Mouse (Mus musculus): ENCODE results near the gene Psmd1. TPM values are rescaled to one million over a fixed set of nuclear protein-coding genes. Genes with fewer than 3 reads are reported as not detected.

The Psmd1 gene
- polyA plus RNA-seq, 1 experiment from 2014 or later, result 182 TPM

DNA sequence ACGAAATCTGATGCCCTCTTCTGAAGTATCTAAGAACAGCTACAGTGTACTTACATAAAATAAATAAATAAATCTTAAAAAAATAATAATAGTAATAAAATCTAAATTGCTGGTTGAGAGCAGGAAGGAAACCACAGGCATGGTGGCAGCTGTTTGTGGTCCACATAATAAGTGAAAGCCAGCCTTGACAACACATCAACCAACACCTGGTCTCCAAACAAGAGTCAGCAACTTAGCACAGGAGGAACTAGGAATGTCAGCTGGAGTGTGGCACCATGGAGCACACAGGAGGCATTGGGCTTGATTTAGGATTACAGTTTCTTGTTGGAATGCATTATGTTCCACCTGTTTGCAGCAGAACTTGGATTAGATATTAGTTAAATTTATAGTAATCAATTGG lies 40.9 kb downstream of the Psmd1 start:
- no peak for ATAC-seq (replicated peaks; ENCODE audit: low FRiP score)
- WGBS, result 93% methylated on average over 1 of the region's 1 CpGs
- Histone ChIP-seq H3K4me2 (no peak overlapping the region), H3K4me1 (no peaks in the 10 kb centered on the region), H3K4me3 (replicated peaks) (no peak overlapping the region), H3K27me3 (no peaks in the 10 kb centered on the region), H3K36me3 (peaks cover 25% of the 10 kb centered on the region; the same call in 1 of the 2 replicates), H3K9me3 (replicated peaks) (no peaks in the 10 kb centered on the region), H3K27ac (no peak overlapping the region), H3K9ac (no peak overlapping the region)

GRCm38 (mm10) chr1:86111779-86112178 lies 47.6 kb downstream of the Psmd1 start, which contains the start of gene Htr2b:
Htr2b (minus strand) TSS chr1:86111970.
- WGBS, result 30% methylated on average over 6 of the region's 6 CpGs
- Histone ChIP-seq H3K27me3 (no peaks in the 10 kb centered on the region), H3K9ac (no peak within 1 kb of the TSS), H3K4me1 (peaks cover 12% of the 10 kb centered on the region), H3K4me3 (replicated peaks) (no peak within 1 kb of the TSS), H3K27ac (peak within 1 kb of the TSS; percentile 51; the same call in 1 of the 2 replicates), H3K36me3 (peaks cover 16% of the 10 kb centered on the region), H3K9me3 (replicated peaks) (no peaks in the 10 kb centered on the region), H3K4me2 (no peak within 1 kb of the TSS)
- ATAC-seq (replicated peaks; ENCODE audit: low FRiP score), result peak; percentile 67; the same call in 1 of the 2 replicates

DNA sequence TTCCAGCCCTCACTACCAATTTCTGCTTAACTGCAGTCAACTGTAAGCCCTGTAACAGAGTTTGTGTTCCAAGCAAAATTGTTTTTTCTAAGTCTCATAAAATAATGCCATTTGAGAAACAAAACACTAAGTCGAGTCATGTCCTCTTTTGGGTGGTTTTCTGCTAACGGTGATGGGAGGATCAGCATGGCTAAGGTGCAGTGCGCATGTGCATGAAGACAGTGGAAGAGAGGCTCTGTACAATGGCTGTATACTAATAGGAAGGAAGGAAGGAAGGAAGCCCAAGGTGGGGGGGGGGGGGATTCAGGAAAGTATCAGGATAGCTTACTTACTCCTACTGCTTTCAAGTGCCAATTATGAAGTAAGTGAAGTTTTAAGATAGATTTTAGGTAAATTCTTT lies 50.0 kb downstream of the Psmd1 start:
- Histone ChIP-seq H3K36me3 (peaks cover 27% of the 10 kb centered on the region), H3K9me3 (replicated peaks) (no peaks in the 10 kb centered on the region), H3K4me1 (peaks cover 12% of the 10 kb centered on the region), H3K27ac (no peak overlapping the region), H3K4me3 (replicated peaks) (no peak overlapping the region), H3K27me3 (no peaks in the 10 kb centered on the region), H3K9ac (no peak overlapping the region), H3K4me2 (no peak overlapping the region)
- ATAC-seq (replicated peaks; ENCODE audit: low FRiP score), result no peak
- WGBS, result 67% methylated on average over 3 of the region's 3 CpGs

GRCm38 (mm10) chr1:86119549-86119948 lies 55.4 kb downstream of the Psmd1 start:
- Histone ChIP-seq H3K36me3 (peaks cover 65% of the 10 kb centered on the region), H3K9me3 (replicated peaks) (no peaks in the 10 kb centered on the region), H3K4me1 (no peaks in the 10 kb centered on the region), H3K9ac (no peak overlapping the region), H3K4me3 (replicated peaks) (no peak overlapping the region), H3K4me2 (no peak overlapping the region), H3K27me3 (no peaks in the 10 kb centered on the region), H3K27ac (peak overlapping the region; percentile 60; the same call in 1 of the 2 replicates)
- WGBS, result 56% methylated on average over 4 of the region's 4 CpGs
- peak; percentile 86 for ATAC-seq (replicated peaks; ENCODE audit: low FRiP score)

DNA sequence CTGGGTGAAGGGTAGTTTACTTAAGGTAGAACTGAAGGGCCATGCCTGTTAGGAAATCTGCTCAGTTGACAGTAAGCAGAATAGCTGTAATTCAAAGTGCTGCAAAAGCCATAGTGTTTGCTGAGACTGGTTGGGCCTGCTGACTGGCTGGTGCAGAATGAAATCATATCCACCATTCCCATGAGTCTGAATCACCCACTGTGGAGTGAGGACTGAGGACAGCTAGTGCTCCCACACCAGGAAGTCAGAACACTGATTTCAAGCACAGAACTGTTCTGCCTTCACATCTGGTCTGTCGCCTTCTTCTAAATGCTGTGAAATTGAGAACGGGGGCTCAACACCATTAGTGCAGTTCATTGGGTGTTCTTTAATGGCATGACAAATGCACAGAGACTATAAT lies 61.8 kb downstream of the Psmd1 start:
- H3K4me3 ChIP-seq (replicated peaks), result no peak overlapping the region
- peaks cover 88% of the 10 kb centered on the region for H3K36me3 ChIP-seq
- H3K9me3 ChIP-seq (replicated peaks), result no peaks in the 10 kb centered on the region
- H3K4me2 ChIP-seq, result no peak overlapping the region
- no peaks in the 10 kb centered on the region for H3K27me3 ChIP-seq
- WGBS, result 94% methylated on average over 2 of the region's 2 CpGs
- H3K27ac ChIP-seq, result no peak overlapping the region
- ATAC-seq (replicated peaks; ENCODE audit: low FRiP score), result no peak
- no peaks in the 10 kb centered on the region for H3K4me1 ChIP-seq
- H3K9ac ChIP-seq, result no peak overlapping the region

DNA sequence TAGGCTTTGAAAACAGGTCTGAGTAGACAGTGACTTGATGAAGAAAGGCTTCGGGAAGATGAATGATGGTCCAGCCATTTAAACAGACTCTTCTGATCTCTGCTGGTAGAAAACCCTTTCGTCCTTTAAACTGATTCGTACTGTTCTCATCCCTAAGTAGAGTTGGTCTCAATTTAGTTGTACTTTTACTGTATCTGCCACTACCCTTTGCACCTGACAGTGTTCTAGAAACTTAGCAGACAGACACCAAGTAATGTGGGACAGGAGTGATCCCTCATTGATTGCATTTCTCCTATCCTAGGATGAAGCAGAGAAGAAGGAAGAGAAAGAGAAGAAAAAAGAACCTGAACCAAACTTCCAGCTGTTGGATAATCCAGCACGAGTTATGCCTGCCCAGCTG lies 69.2 kb downstream of the Psmd1 start, which contains the start of gene Gm21972:
Gene Gm21972, plus strand, starts transcription at position 301 of the 400 bp plus-strand sequence.
- Histone ChIP-seq H3K27me3 (no peaks in the 10 kb centered on the region), H3K4me3 (replicated peaks) (no peak within 1 kb of the TSS), H3K9ac (no peak within 1 kb of the TSS), H3K36me3 (peaks cover 87% of the 10 kb centered on the region), H3K9me3 (replicated peaks) (no peaks in the 10 kb centered on the region), H3K4me2 (no peak within 1 kb of the TSS), H3K4me1 (no peaks in the 10 kb centered on the region), H3K27ac (no peak within 1 kb of the TSS)
- no peak for ATAC-seq (replicated peaks; ENCODE audit: low FRiP score)
- 94% methylated on average over 4 of the region's 4 CpGs for WGBS

DNA sequence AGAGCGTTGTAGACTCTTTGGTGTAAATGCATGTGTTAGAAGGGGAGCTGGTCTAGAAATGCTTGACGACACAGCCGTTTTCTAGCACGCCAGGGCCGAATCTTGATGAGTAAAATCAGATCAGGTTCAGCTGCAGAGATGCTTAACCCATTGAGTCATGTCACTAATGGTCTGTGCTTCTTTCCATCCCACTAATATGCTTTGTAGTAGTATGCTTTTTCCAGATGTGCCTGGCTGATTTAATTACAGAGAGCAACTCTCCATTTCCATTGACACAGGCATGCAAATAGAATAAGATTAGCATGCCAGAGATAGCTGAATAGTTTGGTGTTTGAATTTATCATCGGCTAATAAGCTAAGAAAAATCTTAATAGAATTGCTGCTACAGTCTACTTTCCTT lies 71.1 kb downstream of the Psmd1 start:
- no peak overlapping the region for H3K4me3 ChIP-seq (replicated peaks)
- 90% methylated on average over 6 of the region's 6 CpGs for WGBS
- no peak overlapping the region for H3K27ac ChIP-seq
- H3K4me2 ChIP-seq, result no peak overlapping the region
- H3K9me3 ChIP-seq (replicated peaks), result no peaks in the 10 kb centered on the region
- H3K9ac ChIP-seq, result no peak overlapping the region
- H3K27me3 ChIP-seq, result no peaks in the 10 kb centered on the region
- peaks cover 86% of the 10 kb centered on the region for H3K36me3 ChIP-seq
- H3K4me1 ChIP-seq, result no peaks in the 10 kb centered on the region
- ATAC-seq (replicated peaks; ENCODE audit: low FRiP score), result no peak

- H3K27ac ChIP-seq, result no peak overlapping the region
- H3K9ac ChIP-seq, result no peak overlapping the region
- H3K4me2 ChIP-seq, result no peak overlapping the region
- no peak for ATAC-seq (replicated peaks; ENCODE audit: low FRiP score)
- peaks cover 48% of the 10 kb centered on the region for H3K36me3 ChIP-seq
- WGBS, result 86% methylated on average over 3 of the region's 3 CpGs
- H3K9me3 ChIP-seq (replicated peaks), result no peaks in the 10 kb centered on the region
- H3K27me3 ChIP-seq, result no peaks in the 10 kb centered on the region
- no peak overlapping the region for H3K4me3 ChIP-seq (replicated peaks)
- H3K4me1 ChIP-seq, result no peaks in the 10 kb centered on the region
Observed at GRCm38 (mm10) chr1:86141081-86141480, 76.9 kb downstream of the Psmd1 start.

- no peak overlapping the region for H3K27ac ChIP-seq
- ATAC-seq (replicated peaks; ENCODE audit: low FRiP score), result no peak
- no peaks in the 10 kb centered on the region for H3K9me3 ChIP-seq (replicated peaks)
- H3K36me3 ChIP-seq, result peaks cover 29% of the 10 kb centered on the region
- H3K4me3 ChIP-seq (replicated peaks), result no peak overlapping the region
- H3K27me3 ChIP-seq, result no peaks in the 10 kb centered on the region
- no peak overlapping the region for H3K4me2 ChIP-seq
- H3K9ac ChIP-seq, result no peak overlapping the region
- H3K4me1 ChIP-seq, result no peaks in the 10 kb centered on the region
- 68% methylated on average over 4 of the region's 4 CpGs for WGBS
Observed at GRCm38 (mm10) chr1:86143165-86143564, 79.0 kb downstream of the Psmd1 start.

DNA sequence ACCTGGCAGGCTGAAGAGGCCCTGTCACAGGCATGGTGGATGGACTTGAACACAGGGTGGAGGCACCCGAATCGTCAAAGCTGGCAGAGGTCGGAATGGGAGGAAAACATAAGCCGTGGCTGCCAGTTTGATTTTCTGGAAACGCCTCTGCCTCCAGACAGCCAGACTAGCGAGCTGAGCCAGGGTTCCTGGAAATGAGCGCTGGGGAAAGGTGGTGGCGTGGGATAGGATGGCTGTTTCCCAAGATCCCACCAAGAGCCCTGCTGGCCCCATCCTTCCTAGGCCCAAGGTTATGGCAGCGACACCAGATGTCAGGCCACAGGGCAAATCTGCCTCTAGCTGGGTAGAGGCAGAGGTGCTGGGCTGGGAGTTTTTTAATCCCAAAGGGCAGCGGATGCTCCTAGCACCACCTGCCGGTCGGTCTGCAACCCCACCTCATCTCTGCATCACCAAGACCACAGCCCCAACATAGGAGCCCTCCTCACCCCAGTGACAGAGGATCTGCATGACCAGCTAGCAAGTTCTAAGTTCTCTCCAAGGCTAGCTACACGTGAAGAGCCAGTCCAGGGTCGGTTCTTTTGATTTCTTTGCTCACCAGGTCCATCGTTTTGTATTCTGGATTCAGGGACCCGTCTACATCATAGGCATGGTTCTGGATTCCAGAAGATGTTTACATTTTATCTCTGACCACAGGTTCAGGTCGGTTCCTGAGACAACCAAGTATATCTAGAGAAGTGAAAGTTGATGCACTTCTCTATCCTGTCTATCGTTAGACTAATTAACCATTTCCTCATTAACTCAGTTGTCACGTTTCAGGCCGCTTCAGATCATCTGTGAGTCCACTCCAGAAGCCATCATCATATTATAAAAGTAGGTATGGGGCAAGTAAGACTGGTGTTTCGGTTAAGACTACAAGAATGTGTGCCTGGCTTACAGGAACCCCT lies 80.1 kb downstream of the Psmd1 start:
- no peak for ATAC-seq (replicated peaks; ENCODE audit: low FRiP score)
- no peaks in the 10 kb centered on the region for H3K9me3 ChIP-seq (replicated peaks)
- peaks cover 19% of the 10 kb centered on the region for H3K36me3 ChIP-seq
- H3K27me3 ChIP-seq, result no peaks in the 10 kb centered on the region
- no peak overlapping the region for H3K9ac ChIP-seq
- 78% methylated on average over 21 of the region's 21 CpGs for WGBS
- no peaks in the 10 kb centered on the region for H3K4me1 ChIP-seq
- no peak overlapping the region for H3K4me2 ChIP-seq
- no peak overlapping the region for H3K4me3 ChIP-seq (replicated peaks)
- no peak overlapping the region for H3K27ac ChIP-seq

DNA sequence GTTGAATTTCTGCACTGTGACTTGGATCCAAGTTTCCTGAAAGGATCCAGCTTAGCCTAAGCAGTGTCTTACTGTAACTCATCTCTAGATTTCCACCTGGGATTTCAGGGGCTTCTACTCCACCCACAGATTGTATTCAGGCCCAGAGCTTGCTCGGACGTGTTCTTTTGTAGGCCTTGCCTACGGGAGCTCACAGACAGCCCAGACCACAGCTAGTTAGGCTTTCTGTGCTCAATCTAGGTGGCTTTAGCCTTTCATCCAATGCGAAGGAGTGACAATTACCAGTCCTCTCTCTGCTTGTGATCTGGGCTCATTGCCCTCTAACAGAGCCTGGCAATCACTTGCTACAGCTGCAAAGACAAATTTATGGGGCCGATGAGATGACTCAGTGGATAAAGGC lies 82.1 kb downstream of the Psmd1 start:
- Histone ChIP-seq H3K4me2 (no peak overlapping the region), H3K36me3 (peaks cover 3% of the 10 kb centered on the region), H3K4me1 (no peaks in the 10 kb centered on the region), H3K27me3 (no peaks in the 10 kb centered on the region), H3K4me3 (replicated peaks) (no peak overlapping the region), H3K9me3 (replicated peaks) (no peaks in the 10 kb centered on the region), H3K9ac (no peak overlapping the region), H3K27ac (no peak overlapping the region)
- ATAC-seq (replicated peaks; ENCODE audit: low FRiP score), result no peak
- WGBS, result 70% methylated on average over 5 of the region's 5 CpGs

DNA sequence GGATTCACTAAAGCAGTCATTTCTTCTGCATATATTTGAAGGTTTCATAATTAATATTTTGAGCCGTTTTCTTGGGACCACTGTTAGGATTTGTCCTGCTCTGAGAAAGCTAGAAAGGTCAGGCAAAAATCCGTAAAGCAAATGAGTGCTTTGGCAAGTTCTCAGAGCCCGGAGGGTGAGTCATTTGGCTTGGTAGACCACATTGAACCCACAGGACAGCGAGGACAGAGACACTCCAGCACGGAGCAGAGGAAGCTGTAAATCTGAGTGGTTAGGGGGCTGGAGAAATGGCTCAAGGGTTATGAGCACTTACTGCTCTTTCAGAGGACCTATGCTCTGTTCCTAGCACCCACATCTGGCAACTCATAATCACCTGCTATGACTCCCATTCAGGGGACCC lies 83.4 kb downstream of the Psmd1 start:
- no peaks in the 10 kb centered on the region for H3K27me3 ChIP-seq
- H3K4me3 ChIP-seq (replicated peaks), result no peak overlapping the region
- no peak overlapping the region for H3K27ac ChIP-seq
- H3K4me2 ChIP-seq, result no peak overlapping the region
- no peaks in the 10 kb centered on the region for H3K4me1 ChIP-seq
- 63% methylated on average over 5 of the region's 5 CpGs for WGBS
- no peak overlapping the region for H3K9ac ChIP-seq
- H3K36me3 ChIP-seq, result no peaks in the 10 kb centered on the region
- ATAC-seq (replicated peaks; ENCODE audit: low FRiP score), result no peak
- H3K9me3 ChIP-seq (replicated peaks), result no peaks in the 10 kb centered on the region

All from kidney, embryonic 15.5 days (tissue).